In the genomic region with DNA sequence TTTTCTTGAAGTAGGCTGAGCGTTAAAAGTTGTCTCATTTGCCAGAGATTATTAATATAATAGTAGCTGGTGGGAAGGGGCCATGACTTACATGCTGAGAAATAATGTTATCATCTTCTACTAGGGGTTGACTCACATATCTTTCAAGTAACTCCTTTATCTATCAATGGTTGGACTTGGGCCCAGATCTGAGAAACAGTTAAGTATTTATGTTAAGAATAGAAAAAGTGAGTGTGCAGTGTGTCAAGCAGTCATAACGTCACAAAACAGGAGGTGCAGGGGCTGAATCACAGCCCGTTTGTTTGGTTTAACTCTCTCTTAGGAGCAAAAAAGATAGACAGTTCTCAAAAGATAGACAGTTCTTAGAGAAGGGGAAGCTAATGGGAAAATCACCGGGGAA, we compare ENCODE assay signal across 26 mouse cellular contexts.
"Had no signal": no experiment of that assay in that cellular context is flagged by ENCODE, and none has a peak within 500 bp of the region (broad histone marks: within the 10 kb centered on the region; RNA-seq: fewer than 3 reads in every experiment).

No protein-coding gene starts in this region.

- H3K4me3 ChIP-seq: gastrocnemius, adult 2 months; heart, embryonic 10.5 days; heart, embryonic 12.5 days; hindbrain, embryonic 10.5 days; hindbrain, embryonic 12.5 days; intestine, embryonic 15.5 days; kidney, embryonic 15.5 days; left cerebral cortex, adult 2 months; limb, embryonic 10.5 days; limb, embryonic 12.5 days had no signal

- H3K27me3 ChIP-seq: heart, embryonic 12.5 days; hindbrain, embryonic 12.5 days; intestine, embryonic 15.5 days; kidney, embryonic 15.5 days; limb, embryonic 12.5 days had no signal

- H3K9ac ChIP-seq: heart, embryonic 12.5 days; hindbrain, embryonic 12.5 days; hindbrain, embryonic 14.5 days; intestine, embryonic 15.5 days; kidney, embryonic 15.5 days; limb, embryonic 12.5 days had no signal

- H3K4me1 ChIP-seq: heart, embryonic 10.5 days; hindbrain, embryonic 10.5 days; hindbrain, embryonic 12.5 days; intestine, embryonic 15.5 days; kidney, embryonic 15.5 days; limb, embryonic 10.5 days; limb, embryonic 12.5 days had no signal

- H3K4me2 ChIP-seq: heart, embryonic 12.5 days; hindbrain, embryonic 12.5 days; hindbrain, embryonic 14.5 days; intestine, embryonic 15.5 days; kidney, embryonic 15.5 days; limb, embryonic 12.5 days; liver, embryonic 11.5 days had no signal

- H3K36me3 ChIP-seq: heart, embryonic 10.5 days; heart, embryonic 12.5 days; hindbrain, embryonic 10.5 days; hindbrain, embryonic 12.5 days; intestine, embryonic 15.5 days; kidney, embryonic 15.5 days; limb, embryonic 10.5 days; limb, embryonic 12.5 days had no signal

- DNase-seq: gastrocnemius, adult 2 months; gastrocnemius, postnatal 10 days; gastrocnemius, postnatal 25 days; heart, adult 18-20 months; heart, postnatal 10 days; heart, postnatal 4 days; kidney, adult 18-20 months; kidney, adult 8-10 months; kidney, postnatal 14 days; kidney, postnatal 36 days; liver had no signal

- ATAC-seq: hindbrain, embryonic 16.5 days; inflammation-experienced regulatory T-cells, adult 6 months; intestine, embryonic 15.5 days; intestine, postnatal 0 days had no signal

- H3K9me3 ChIP-seq: heart, embryonic 10.5 days; heart, embryonic 12.5 days; hindbrain, embryonic 10.5 days; hindbrain, embryonic 12.5 days; intestine, embryonic 15.5 days; kidney, embryonic 15.5 days; limb, embryonic 10.5 days; limb, embryonic 12.5 days had no signal

- H3K27ac ChIP-seq: gastrocnemius, adult 2 months; heart, embryonic 10.5 days; hindbrain, embryonic 10.5 days; hindbrain, embryonic 12.5 days; hindbrain, embryonic 14.5 days; intestine, embryonic 15.5 days; kidney, embryonic 15.5 days; kidney, postnatal 0 days; left cerebral cortex, adult 2 months; limb, embryonic 10.5 days; limb, embryonic 12.5 days had no signal
